1 mouse cellular context compared by ENCODE assay signal in genomic region chr1:180766557-180766956, GRCm38 (mm10).
A peak's percentile ranks its signal among the peaks of the same experiment; 100 is the strongest.
TF ChIP-seq lines count a peak whose summit lies in the region.

No protein-coding gene starts in this region.

TF ChIP-seq in CH12.LX, 34 proteins besides CTCF, POLR2A, EP300 and RAD21:
- TF ChIP-seq BHLHE40 (IDR thresholded peaks at IDR 0.05; ENCODE audit: low read depth, low read length) (0 out of 2 replicates have a peak, but pooled peaks have one; percentile 19), ETS1 (conservative IDR thresholded peaks at IDR 0.05; ENCODE audit: low read depth, low read length) (no peak), ZNF384 (IDR thresholded peaks at IDR 0.05; ENCODE audit: low read depth, low read length) (peak; percentile 72), IRF4 (IDR thresholded peaks at IDR 0.05; ENCODE audit: low read depth, low read length) (peak; percentile 13; the same call in 1 of the 2 replicates)
